Mouse (Mus musculus) stomach, postnatal 0 days (tissue): ENCODE data around the gene Dph3.

ENCODE experiments used
- CTCF ChIP-seq: IDR thresholded peaks from 2 replicates; pipeline ENCODE4 v1.5.1; 2016; ENCODE audit warnings: antibody characterized with exemption, low read depth, mild to moderate bottlenecking, moderate library complexity
- EP300 ChIP-seq: optimal IDR thresholded peaks from 2 replicates; pipeline ENCODE3; 2016; ENCODE audit warnings: antibody characterized with exemption

- TF ChIP-seq CTCF (no peak), EP300 (no peak)
These were observed 47.8 kb downstream of the Dph3 start for GRCm38 (mm10) chr14:32037661-32038252.
